Mouse (Mus musculus): ENCODE measurements around the gene Glis3. TPM values are rescaled to one million over a fixed set of nuclear protein-coding genes. Genes with fewer than 3 reads are reported as not detected.

The Glis3 gene
- polyA plus RNA-seq, 1 experiment from 2014 or later = 1.2 TPM

DNA sequence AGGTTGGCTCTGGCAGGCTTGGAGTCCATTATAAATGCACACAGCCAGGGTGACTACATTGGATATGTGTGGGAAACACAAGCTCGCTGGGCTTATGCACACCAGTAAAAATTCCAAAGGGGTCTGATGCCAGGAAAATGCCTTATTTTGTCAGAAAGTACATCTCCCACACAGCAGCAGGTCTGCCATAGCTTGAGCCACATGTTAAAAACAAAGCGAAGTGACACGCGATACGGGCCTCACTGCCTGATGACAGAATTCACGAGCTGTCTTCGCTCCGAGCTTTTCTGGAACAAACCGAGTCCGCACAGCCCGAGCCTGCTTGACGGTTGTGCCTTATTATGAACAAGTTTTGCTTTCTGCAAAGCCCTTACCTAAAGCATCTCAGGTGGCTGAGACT, 102.9 kb downstream of the Glis3 start:
- H3K4me3 ChIP-seq = no peak overlapping the region
- peaks cover 12% of the 10 kb centered on the region for H3K4me1 ChIP-seq
- no peak overlapping the region for H3K9ac ChIP-seq (replicated peaks)
- H3K27ac ChIP-seq (replicated peaks) = no peak overlapping the region
- H3K9me3 ChIP-seq = no peaks in the 10 kb centered on the region
- H3K36me3 ChIP-seq = no peaks in the 10 kb centered on the region
- 90% methylated on average over 12 of the region's 12 CpGs for WGBS
- no peak overlapping the region for H3K4me2 ChIP-seq (replicated peaks)
- ATAC-seq (replicated peaks) = no peak
- H3K27me3 ChIP-seq = no peaks in the 10 kb centered on the region; the same call in 1 of the 2 replicates

DNA sequence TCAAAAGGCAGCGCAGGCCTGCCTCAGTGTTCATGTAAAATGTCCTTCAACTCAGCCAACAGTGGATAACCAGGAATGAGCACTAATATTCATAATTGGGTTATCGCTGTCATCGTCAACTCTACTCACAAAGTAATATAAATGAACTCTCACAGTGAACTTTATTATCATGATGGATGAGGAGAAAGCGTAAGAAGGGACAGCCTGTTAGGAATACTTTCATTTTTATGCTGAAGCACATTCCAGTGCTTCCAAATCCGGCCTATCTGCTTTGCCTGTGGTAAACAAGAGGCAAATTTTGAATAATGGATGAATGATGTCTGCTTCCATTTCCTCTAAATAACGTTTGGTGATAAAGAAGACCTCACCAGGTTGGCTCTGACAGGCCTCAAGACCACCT, 103.3 kb downstream of the Glis3 start:
- no peaks in the 10 kb centered on the region for H3K36me3 ChIP-seq
- peaks cover 12% of the 10 kb centered on the region for H3K4me1 ChIP-seq
- H3K27me3 ChIP-seq = no peaks in the 10 kb centered on the region; the same call in 1 of the 2 replicates
- H3K9ac ChIP-seq (replicated peaks) = no peak overlapping the region
- H3K27ac ChIP-seq (replicated peaks) = no peak overlapping the region
- H3K4me3 ChIP-seq = no peak overlapping the region
- ATAC-seq (replicated peaks) = no peak
- no peak overlapping the region for H3K4me2 ChIP-seq (replicated peaks)
- no peaks in the 10 kb centered on the region for H3K9me3 ChIP-seq
- 90% methylated on average over 6 of the region's 6 CpGs for WGBS

DNA sequence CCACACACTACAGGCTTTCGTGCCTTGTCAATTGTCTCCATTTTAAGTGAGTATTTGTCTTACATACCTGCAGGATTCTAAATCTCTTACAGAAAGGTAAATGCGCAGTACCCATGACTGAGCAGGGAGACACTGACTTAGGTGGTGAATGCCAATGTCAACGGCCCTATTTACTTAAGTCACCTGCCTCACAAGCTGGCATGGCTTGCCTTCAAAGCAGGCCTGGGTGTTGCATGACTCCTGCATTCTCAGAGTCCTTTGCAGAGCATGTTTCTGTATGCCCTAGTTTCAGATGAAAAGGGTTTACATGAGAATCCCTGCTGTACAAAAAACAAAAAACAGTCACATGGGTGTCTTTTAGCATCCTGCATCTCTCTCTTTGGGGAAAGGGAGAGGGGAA, 106.2 kb downstream of the Glis3 start:
- Histone ChIP-seq H3K4me3 (no peak overlapping the region), H3K4me1 (no peaks in the 10 kb centered on the region), H3K4me2 (replicated peaks) (no peak overlapping the region), H3K36me3 (no peaks in the 10 kb centered on the region), H3K27me3 (no peaks in the 10 kb centered on the region; the same call in 1 of the 2 replicates), H3K9ac (replicated peaks) (no peak overlapping the region), H3K27ac (replicated peaks) (no peak overlapping the region), H3K9me3 (no peaks in the 10 kb centered on the region)
- WGBS = 80% methylated on average over 3 of the region's 3 CpGs
- no peak for ATAC-seq (replicated peaks)

DNA sequence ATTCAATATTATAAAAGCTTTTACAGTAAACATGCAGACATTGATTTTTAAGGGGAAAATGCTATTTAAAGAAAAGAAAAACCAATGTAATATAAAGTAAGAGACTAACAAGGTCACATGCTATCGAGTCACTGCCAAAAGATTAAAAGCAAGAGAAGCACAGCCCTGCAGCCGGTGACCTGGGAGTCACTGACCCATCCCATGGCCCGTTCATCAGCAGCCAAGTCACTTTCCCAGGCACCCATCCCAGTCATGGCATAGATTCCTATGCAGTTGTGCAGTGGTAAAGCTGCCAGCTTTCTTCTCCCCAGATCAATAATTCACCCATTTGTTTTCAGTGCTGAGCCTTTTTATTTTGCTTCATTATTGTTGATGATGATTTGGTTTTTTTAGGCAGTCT, 110.0 kb downstream of the Glis3 start:
- no peak overlapping the region for H3K4me3 ChIP-seq
- H3K9ac ChIP-seq (replicated peaks) = no peak overlapping the region
- no peak for ATAC-seq (replicated peaks)
- no peaks in the 10 kb centered on the region for H3K27me3 ChIP-seq
- H3K4me2 ChIP-seq (replicated peaks) = no peak overlapping the region
- H3K27ac ChIP-seq (replicated peaks) = no peak overlapping the region
- 54% methylated on average over 3 of the region's 3 CpGs for WGBS
- no peaks in the 10 kb centered on the region for H3K36me3 ChIP-seq
- H3K4me1 ChIP-seq = no peaks in the 10 kb centered on the region
- H3K9me3 ChIP-seq = no peaks in the 10 kb centered on the region

DNA sequence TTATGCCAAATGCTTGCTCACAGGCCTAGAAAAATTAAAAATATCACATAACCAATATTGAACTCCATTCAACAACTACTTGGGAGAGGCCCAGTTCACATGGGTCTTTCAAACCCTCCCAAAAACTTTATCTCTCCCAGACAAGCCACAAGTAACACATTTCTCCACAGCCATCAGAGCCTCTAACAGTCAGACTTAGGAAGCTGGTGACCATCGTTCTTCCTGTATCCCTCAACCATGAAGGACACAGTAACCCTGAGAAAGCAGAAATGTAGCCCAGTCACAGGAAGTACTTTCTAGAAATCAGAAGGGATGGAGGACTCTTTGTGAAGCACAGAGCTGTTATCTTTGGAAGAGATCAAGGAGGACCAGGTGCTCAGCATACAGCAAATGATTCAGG, 112.8 kb downstream of the Glis3 start:
- H3K9me3 ChIP-seq = no peaks in the 10 kb centered on the region
- no peak overlapping the region for H3K4me2 ChIP-seq (replicated peaks)
- no peak for ATAC-seq (replicated peaks)
- no peak overlapping the region for H3K9ac ChIP-seq (replicated peaks)
- H3K36me3 ChIP-seq = no peaks in the 10 kb centered on the region
- no peak overlapping the region for H3K27ac ChIP-seq (replicated peaks)
- no peaks in the 10 kb centered on the region for H3K4me1 ChIP-seq
- 48% methylated on average over 1 of the region's 1 CpGs for WGBS
- H3K27me3 ChIP-seq = no peaks in the 10 kb centered on the region
- no peak overlapping the region for H3K4me3 ChIP-seq

DNA sequence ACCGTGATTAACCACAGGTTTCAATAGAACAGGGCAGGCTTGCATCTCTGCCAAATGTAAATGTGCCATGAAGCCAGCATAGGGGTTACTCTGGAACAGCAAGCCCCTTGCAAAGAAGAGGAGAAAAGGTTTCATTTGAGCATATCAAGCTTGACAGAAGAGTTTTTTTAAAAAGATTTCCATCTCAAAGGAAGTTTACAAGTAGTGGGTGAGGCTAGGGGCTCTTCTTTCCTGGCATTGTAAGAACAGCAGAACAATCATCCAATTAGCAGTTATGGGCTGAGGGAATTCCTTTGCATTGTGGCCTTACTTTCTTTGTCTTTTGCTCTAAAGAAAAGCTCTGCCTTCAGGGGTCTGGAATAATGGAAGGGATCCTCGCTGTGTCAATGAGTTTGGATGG, 113.3 kb downstream of the Glis3 start:
- 2% methylated on average over 2 of the region's 2 CpGs for WGBS
- no peak overlapping the region for H3K9ac ChIP-seq (replicated peaks)

DNA sequence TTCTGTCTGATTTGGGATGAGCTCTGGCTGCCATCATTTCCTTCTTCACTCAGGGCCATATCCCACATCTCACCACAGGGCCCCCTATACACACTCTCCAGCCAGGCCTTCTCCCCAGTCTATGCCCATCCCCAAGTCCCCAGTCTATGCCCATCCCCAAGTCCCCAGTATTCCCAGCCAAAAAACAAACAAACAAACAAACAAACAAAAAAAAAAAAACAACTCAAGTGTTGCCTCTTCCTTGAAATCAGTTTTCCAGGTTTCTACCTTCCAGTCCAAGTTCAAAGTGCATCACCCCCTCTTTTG, 118.2 kb downstream of the Glis3 start:
- Histone ChIP-seq H3K4me1 (0 out of 2 replicates have a peak, but pooled peaks cover 3% of the 10 kb centered on the region), H3K27me3 (no peaks in the 10 kb centered on the region), H3K27ac (replicated peaks) (no peak overlapping the region), H3K9me3 (no peaks in the 10 kb centered on the region), H3K36me3 (no peaks in the 10 kb centered on the region), H3K4me2 (replicated peaks) (no peak overlapping the region), H3K4me3 (no peak overlapping the region), H3K9ac (replicated peaks) (no peak overlapping the region)
- ATAC-seq (replicated peaks) = no peak

More for the DNA sequence above, 113.3 kb downstream of the Glis3 start:
- ATAC-seq (replicated peaks) = no peak
- H3K36me3 ChIP-seq = no peaks in the 10 kb centered on the region
- no peak overlapping the region for H3K27ac ChIP-seq (replicated peaks)
- H3K9me3 ChIP-seq = no peaks in the 10 kb centered on the region
- H3K4me1 ChIP-seq = no peaks in the 10 kb centered on the region
- H3K27me3 ChIP-seq = no peaks in the 10 kb centered on the region
- H3K4me3 ChIP-seq = no peak overlapping the region
- no peak overlapping the region for H3K4me2 ChIP-seq (replicated peaks)

DNA sequence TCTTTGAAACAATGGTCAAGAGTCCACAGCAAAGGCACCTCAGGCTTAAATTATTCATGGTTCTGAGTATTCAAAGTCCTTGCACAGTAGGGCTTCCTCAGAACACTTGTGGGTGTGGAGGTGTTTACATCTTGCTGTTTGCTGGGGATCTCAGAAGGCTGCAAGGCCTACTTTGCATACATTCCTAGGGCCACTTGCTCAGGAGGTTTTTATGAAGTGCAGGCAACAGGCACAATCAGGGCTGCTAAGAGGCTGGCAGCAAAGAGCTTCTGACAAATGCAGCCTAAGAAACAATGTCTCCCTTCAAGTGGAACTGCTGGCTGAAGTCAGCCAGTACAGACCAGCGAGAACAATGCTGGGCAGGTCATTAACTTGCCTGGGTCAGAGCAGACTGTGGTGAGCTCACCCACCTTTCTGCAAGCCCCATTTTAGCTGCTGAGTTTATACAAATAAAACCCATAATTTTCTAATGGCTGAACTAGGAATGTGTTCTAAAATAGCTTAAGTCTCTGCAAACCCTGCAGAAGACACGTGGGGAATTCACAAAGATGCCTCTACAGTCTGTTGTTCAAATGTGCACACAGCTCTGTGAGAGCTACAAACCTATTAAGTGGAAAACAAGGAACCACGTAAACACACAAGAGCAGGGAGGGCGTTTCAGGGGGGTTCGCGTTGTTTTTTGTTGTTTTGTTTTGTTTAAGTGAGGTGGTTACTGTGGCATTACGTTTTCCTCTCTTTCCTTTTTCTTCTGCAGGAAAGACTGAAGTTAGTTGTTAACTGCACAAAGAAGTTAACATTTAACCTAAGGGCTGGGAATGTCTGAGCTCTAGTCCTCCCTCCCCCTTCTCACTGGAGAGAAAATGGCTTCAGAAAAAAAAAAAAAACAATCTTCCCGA, 118.8 kb downstream of the Glis3 start:
- 10% methylated on average over 8 of the region's 8 CpGs for WGBS
- no peak overlapping the region for H3K27ac ChIP-seq (replicated peaks)

DNA sequence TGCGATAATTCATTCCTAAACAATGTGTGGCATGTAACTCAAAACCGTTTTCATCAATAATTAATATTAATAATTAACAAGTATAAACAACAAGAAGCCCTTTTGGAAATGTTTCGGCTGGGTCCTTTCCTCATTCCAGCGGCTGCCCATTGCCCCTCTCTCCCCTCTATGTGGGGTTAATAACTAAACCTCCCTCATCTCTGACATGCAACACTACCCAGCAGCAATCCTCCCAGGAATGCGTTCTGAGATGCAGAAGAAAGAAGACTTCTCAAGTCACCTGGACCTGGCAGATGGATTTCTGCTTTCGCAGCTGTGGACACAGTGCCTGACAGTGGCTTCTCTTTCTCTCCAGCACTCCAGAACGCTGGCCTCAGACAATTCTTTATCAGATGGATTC, 120.0 kb downstream of the Glis3 start:
- no peaks in the 10 kb centered on the region for H3K36me3 ChIP-seq
- 0 out of 2 replicates have a peak, but pooled peaks cover 3% of the 10 kb centered on the region for H3K4me1 ChIP-seq
- 68% methylated on average over 7 of the region's 7 CpGs for WGBS
- no peaks in the 10 kb centered on the region for H3K9me3 ChIP-seq
- no peak for ATAC-seq (replicated peaks)
- no peak overlapping the region for H3K27ac ChIP-seq (replicated peaks)
- H3K9ac ChIP-seq (replicated peaks) = no peak overlapping the region
- H3K4me3 ChIP-seq = no peak overlapping the region
- H3K27me3 ChIP-seq = no peaks in the 10 kb centered on the region
- H3K4me2 ChIP-seq (replicated peaks) = no peak overlapping the region

More for the DNA sequence above, 118.8 kb downstream of the Glis3 start:
- Histone ChIP-seq H3K36me3 (no peaks in the 10 kb centered on the region), H3K27me3 (no peaks in the 10 kb centered on the region), H3K4me2 (replicated peaks) (no peak overlapping the region), H3K4me3 (no peak overlapping the region), H3K9ac (replicated peaks) (no peak overlapping the region), H3K4me1 (0 out of 2 replicates have a peak, but pooled peaks cover 3% of the 10 kb centered on the region), H3K9me3 (no peaks in the 10 kb centered on the region)
- 0 out of 2 replicates have a peak, but pooled peaks have one; percentile 38 for ATAC-seq (replicated peaks)

DNA sequence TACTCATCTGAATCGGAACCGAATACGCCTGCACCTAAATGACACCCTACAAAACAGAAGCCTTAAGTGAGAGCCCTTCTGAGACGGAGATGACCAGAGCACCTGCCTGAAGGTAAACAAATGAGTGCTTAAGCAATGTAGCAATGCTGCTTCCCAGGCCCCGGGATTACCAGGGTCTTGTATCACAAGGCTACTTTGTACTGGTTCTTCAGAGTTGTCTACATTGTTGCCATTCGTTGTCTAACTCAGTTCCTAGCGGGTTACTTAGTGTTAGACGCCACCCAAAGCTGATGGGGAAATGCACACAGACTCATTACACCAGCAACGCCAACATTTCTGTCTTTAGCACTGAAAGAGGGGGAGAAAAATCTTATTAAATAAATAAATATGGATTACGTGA, 120.5 kb downstream of the Glis3 start:
- no peaks in the 10 kb centered on the region for H3K27me3 ChIP-seq
- no peaks in the 10 kb centered on the region for H3K9me3 ChIP-seq
- H3K4me1 ChIP-seq = 0 out of 2 replicates have a peak, but pooled peaks cover 3% of the 10 kb centered on the region
- no peak for ATAC-seq (replicated peaks)
- no peak overlapping the region for H3K9ac ChIP-seq (replicated peaks)
- H3K27ac ChIP-seq (replicated peaks) = no peak overlapping the region
- 78% methylated on average over 10 of the region's 10 CpGs for WGBS
- H3K4me2 ChIP-seq (replicated peaks) = no peak overlapping the region
- no peak overlapping the region for H3K4me3 ChIP-seq
- H3K36me3 ChIP-seq = no peaks in the 10 kb centered on the region

DNA sequence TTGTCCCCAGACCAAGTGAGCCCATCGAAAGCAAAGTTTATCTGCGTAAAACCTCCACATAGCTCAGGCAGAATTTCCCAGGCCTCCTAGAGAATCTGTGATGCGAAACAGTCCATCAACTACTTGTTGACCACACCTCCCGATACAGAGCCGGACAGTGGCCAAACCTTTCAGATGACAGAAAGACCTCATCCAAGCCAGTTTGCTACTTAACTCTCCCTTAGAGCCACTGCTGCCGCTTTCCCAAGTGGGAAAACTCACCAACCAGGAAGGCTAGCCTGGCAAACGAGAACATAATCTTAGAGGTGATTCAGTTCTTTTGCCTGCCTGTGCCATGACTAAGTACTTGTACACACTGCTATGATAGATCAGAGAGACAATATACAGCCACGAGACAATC, 121.2 kb downstream of the Glis3 start:
- Histone ChIP-seq H3K9me3 (no peaks in the 10 kb centered on the region), H3K9ac (replicated peaks) (no peak overlapping the region), H3K4me1 (0 out of 2 replicates have a peak, but pooled peaks cover 3% of the 10 kb centered on the region), H3K27me3 (no peaks in the 10 kb centered on the region), H3K4me2 (replicated peaks) (no peak overlapping the region), H3K27ac (replicated peaks) (no peak overlapping the region), H3K36me3 (no peaks in the 10 kb centered on the region), H3K4me3 (no peak overlapping the region)
- ATAC-seq (replicated peaks) = no peak
- 69% methylated on average over 8 of the region's 8 CpGs for WGBS

DNA sequence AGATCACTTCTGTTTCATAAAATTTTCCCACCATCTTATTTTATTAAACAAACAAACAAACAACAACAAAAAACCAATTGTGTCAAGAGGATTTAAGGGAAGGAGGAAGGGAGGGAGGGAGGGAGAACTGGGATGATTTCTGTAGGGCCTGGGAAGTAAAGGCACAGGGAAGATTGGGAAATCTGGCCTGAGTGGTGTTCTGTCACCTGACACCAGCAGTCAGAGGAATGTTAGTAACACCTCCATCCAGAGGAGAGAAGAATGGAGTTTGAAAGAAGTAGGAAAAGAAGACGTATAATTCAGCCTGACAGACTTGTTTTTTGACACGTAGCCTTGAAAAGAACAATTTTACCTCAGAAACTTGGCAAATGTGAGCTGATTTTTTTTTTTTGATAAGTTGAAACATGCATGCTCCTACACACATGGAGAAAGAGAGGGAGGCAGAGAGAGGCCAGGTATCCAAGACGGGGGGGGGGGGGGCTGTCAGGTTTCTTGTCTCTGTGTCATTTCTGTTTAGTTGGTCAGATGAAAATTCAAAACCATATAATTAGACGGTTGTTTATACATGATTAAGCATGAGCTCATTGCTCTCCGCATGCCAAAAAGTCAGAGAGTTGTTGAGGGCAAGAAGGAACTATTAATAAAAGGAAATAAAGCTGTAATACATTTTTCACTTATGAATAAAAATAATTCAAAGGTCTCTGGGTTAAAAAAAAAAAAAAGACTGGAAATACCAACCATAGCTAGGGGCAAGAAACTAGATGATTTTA, 122.1 kb downstream of the Glis3 start:
- Histone ChIP-seq H3K9me3 (no peaks in the 10 kb centered on the region), H3K4me2 (replicated peaks) (no peak overlapping the region), H3K27ac (replicated peaks) (no peak overlapping the region), H3K9ac (replicated peaks) (no peak overlapping the region), H3K36me3 (no peaks in the 10 kb centered on the region), H3K4me1 (0 out of 2 replicates have a peak, but pooled peaks cover 3% of the 10 kb centered on the region), H3K27me3 (no peaks in the 10 kb centered on the region), H3K4me3 (no peak overlapping the region)
- ATAC-seq (replicated peaks) = no peak
- WGBS = 52% methylated on average over 5 of the region's 5 CpGs

Measured in forebrain, embryonic 15.5 days (tissue).